Mouse (Mus musculus) brown adipose tissue, adult 24 weeks (tissue): ENCODE results near the gene Zfp488. TPM values are rescaled to one million over a fixed set of nuclear protein-coding genes. Genes with fewer than 3 reads are reported as not detected.

Experiments
- H3K27ac ChIP-seq: fragments of 200-500 bp; replicated peaks from 2 replicates; pipeline ENCODE4 v1.5.1; 2012; ENCODE audit warnings: low read depth, mild to moderate bottlenecking, low read length
- H3K4me1 ChIP-seq: fragments of 200-500 bp; 2 replicates; pipeline ENCODE4 v1.6.1; 2012; ENCODE audit warnings: low read length, mixed read lengths; ENCODE audit not compliant: control insufficient read depth, insufficient read depth, insufficient read length
- H3K4me3 ChIP-seq: fragments of 200-500 bp; 2 replicates; pipeline ENCODE4 v1.5.1; 2012; ENCODE audit warnings: low read depth, mild to moderate bottlenecking, low read length, moderate library complexity; ENCODE audit not compliant: insufficient read depth
- polyA plus RNA-seq: library from polyadenylated mRNA; stranded (reverse); fragments of >200 nt; gene quantifications from 2 replicates; pipeline ENCODE4 v1.2.4, GENCODE M21; 2012; ENCODE audit not compliant: missing spikeins, insufficient read depth, insufficient read length

Gene Zfp488
- polyA plus RNA-seq, 1 experiment = not detected

DNA sequence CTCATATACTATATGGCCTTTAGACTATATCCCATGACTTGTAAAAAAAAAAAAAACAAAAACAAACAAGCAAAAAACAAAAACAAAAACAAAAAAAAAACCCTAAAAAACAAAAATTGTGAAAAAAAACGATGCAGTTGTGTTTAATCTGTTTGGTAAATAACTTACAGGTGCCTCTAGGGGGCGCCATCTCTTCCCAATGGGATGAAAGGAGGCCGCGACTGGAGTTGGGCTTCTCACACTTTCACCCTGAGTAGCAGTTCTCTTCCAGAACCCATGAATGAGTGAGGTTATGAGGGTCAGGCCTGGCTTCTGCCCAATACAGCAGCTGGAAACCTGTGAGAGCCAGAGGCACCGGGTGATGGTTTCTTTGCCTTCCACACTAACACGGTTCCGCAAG is 12.9 kb downstream of the Zfp488 start:
- no peak overlapping the region for H3K27ac ChIP-seq
- H3K4me3 ChIP-seq = no peak overlapping the region
- H3K4me1 ChIP-seq = no peaks in the 10 kb centered on the region

DNA sequence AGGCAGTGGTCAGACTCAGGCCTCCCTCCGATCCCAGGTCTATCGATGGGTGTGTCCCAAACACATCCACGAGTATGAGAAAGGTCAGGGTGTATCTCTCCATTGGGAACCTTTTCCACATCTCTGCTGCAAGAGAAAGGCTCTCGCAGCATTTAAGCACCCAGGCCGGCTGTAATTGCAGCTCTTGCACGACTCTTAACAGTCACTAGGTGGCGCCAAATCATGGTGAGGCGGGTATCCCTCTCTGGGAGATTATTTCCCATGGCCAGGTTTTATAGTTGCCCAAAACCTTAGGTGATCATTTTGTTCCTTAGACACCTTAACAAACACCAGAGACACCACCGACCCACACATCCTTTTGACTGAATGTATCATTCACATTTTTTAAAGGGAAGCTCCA is 19.2 kb downstream of the Zfp488 start:
- H3K27ac ChIP-seq = no peak overlapping the region
- H3K4me1 ChIP-seq = no peaks in the 10 kb centered on the region
- no peak overlapping the region for H3K4me3 ChIP-seq

DNA sequence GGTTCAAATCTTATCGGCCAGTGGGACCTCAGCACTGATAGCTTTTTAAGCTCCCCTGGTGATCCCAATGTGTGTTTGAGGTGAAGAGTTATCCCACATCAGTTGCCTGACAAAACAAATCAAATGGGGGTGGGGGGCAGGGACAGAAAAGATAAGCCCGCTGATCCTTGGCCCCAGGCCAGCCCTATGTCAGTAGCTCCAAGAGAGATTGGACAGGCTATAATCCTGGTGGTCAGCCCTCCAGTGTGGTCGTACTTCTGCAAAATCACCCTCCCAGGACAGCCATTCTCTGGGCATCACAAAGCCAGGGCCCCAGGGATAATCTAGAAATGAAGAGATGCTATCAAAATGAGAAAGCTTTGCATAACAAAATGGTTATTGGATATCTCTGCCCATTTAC is 19.7 kb downstream of the Zfp488 start:
- H3K4me3 ChIP-seq = no peak overlapping the region
- H3K4me1 ChIP-seq = no peaks in the 10 kb centered on the region
- no peak overlapping the region for H3K27ac ChIP-seq

DNA sequence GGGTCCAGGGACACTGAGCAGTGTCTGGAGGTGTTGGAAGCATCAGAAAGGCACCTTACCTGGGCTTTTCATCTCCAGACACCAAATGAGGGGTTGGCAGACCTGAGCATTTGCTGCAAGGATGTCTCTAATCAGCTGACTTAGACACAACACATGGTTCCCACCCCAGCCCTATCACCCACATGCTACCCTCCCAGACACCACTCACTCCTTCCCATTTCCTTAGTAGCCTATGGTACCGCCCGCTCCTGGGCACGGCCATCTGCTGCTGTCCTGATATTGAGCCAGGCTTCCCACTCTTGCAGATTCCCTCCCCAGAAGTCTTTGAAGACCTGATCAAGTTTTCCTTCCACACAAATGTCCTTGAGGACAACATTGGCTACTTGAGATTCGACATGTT is 20.4 kb downstream of the Zfp488 start:
- Histone ChIP-seq H3K27ac (no peak overlapping the region), H3K4me1 (no peaks in the 10 kb centered on the region), H3K4me3 (no peak overlapping the region)

DNA sequence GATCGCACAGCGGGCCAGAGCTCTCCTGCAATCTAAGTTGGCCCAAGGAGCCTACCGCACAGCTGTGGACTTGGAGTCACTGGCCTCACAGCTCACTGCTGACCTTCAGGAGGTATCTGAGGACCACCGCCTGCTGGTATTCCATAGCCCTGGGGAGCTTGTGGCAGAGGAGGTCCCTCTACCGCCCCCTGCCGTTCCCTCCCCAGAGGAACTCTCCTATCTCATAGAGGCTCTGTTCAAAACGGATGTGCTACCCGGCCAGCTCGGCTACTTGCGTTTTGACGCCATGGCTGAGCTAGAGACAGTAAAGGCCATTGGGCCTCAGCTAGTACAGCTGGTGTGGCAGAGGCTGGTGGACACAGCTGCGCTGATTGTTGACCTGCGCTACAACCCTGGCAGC is 22.5 kb downstream of the Zfp488 start:
- no peaks in the 10 kb centered on the region for H3K4me1 ChIP-seq
- H3K4me3 ChIP-seq = no peak overlapping the region
- H3K27ac ChIP-seq = no peak overlapping the region

DNA sequence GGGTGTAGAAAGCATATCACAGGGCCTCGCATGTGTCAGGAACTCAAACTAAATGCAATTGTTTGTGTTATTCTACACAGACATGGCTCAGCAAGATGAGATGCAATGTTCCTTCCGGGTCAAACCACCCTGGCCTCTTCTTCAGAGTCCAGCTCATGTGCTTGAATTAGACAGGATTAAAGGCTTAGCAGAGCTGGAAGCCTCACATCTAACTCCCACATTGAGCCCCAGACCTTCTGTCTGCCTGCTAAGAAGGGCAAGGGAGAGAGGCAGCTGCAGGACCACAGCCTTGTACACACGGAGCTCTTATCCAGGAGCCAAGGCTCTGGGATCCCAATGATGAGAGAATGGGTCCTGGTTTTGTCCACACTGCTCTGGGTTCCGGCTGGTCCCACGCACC is 24.8 kb downstream of the Zfp488 start, which contains the start of gene Rbp3:
TSS of gene Rbp3 (plus strand) at position 243 of the 400 bp plus-strand sequence.
- Histone ChIP-seq H3K4me3 (no peak within 1 kb of the TSS), H3K27ac (no peak within 1 kb of the TSS), H3K4me1 (no peaks in the 10 kb centered on the region)

DNA sequence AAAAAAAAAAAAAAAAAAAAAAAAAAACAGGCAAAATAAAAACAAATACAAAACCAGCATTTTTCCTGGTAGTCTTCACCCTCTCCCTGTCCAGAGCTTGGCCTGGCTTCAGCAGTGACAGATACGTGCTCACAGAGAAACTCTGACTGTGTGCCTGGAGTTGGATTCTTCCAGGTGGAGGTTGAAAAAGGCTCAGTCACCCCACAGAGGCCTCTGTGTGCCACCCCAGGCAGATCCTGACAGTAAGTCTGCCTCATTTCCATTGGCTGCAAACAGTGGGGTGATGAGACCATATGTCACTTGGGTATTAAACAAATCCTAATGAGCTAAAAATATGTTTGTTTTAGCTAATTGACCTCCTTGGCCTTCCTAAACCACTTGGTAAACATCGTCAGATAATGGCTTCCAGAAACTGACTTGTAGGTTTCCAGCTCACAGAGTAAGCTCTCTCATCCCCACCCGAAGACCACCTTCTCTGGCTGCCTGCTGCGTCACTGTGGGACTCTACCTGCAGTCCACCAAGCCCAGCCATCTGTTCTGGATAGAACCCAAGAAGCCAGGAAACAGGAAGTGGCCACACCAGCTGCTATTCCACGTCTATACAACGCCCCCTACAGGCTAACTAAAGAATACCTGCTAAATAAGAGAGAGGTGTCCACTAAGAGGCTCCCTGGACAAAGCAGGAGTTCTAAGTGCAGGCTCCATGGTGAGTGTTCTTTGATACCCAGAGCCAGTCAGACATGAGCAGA is 26.2 kb downstream of the Zfp488 start:
- H3K4me3 ChIP-seq = no peak overlapping the region
- no peaks in the 10 kb centered on the region for H3K4me1 ChIP-seq
- H3K27ac ChIP-seq = no peak overlapping the region

DNA sequence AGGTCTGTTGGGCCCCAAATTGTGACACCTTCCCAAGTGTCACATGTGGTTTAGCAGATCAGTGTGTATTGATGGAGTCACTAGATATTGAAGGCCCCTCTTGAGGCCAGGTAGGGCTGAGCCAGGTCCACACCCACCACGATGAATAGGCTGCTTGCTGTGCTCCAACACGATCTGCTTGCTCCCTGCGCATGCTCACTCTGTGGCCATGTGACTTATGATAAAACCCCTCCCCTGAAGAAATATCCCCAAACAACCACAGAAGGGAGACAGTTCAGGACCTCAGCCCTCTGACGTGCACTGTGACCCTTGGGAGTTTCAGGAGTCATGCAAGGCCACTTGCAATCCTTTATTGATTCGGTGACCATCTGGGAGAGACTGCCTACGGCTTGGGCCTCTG is 32.4 kb downstream of the Zfp488 start:
- H3K4me3 ChIP-seq = no peak overlapping the region
- H3K27ac ChIP-seq = no peak overlapping the region
- no peaks in the 10 kb centered on the region for H3K4me1 ChIP-seq

DNA sequence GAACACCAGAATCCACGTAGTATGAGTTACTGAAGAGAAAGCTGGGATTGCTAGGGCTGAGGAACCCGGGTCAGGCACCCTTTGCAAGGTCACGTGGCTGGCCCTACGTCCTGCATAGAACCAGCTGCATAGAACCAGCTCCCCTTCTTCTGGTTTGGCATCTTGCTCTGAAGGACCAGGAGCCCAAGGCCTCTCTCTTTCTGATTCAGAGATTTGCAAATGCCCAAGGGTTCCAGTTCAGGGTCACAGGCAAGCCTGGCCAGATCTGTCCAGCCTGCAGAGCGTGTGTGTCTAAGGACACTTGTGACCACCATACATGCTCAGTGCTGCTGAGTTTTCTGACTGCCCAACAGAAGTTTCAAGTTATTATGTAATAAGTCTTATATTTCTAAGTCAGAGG is 36.3 kb downstream of the Zfp488 start:
- no peak overlapping the region for H3K4me3 ChIP-seq
- H3K27ac ChIP-seq = no peak overlapping the region
- no peaks in the 10 kb centered on the region for H3K4me1 ChIP-seq

DNA sequence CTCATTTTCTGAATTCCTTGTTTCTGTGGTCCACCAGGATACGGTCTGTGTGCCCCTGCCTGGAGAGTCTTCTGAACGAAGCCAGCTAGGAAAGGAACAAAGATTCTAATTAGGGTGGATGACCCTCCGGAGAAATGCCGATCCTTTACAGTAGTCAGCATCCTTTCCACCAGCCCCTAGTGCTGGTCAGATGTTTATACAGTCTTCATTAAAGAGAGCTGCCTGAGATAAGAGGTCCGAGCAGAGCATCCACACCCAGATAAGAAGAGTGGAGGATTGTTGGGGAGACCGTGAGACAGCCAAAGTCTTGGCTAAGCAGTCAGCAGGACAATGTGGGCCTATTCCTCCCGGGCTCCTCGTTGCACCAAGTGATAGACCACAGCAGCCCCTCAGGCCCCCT is 37.8 kb downstream of the Zfp488 start, which contains the start of gene Gdf2:
TSS of gene Gdf2 (plus strand) at position 301 of the 400 bp plus-strand sequence.
- H3K4me1 ChIP-seq = no peaks in the 10 kb centered on the region
- no peak within 1 kb of the TSS for H3K4me3 ChIP-seq
- H3K27ac ChIP-seq = no peak within 1 kb of the TSS

DNA sequence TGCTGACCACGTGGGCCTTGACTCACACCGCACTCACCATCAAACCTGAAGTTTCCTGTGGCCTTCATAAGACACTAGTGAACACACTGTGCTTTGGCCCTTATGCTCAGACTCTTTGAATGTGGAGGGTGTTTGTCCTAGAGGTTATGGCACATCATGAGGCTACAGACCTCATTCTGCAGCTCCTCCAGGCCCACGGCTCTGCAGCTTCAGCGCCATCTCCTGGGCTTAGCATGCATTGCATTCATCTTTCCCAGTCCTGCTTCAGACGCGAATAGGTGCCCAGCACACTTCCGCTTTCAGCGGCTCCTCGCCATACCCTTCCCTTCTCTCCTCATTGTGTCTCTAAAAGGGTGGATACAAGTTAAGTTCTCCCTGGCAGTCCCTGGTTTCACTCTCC is 39.4 kb downstream of the Zfp488 start:
- H3K27ac ChIP-seq = no peak overlapping the region
- no peak overlapping the region for H3K4me3 ChIP-seq
- H3K4me1 ChIP-seq = no peaks in the 10 kb centered on the region

DNA sequence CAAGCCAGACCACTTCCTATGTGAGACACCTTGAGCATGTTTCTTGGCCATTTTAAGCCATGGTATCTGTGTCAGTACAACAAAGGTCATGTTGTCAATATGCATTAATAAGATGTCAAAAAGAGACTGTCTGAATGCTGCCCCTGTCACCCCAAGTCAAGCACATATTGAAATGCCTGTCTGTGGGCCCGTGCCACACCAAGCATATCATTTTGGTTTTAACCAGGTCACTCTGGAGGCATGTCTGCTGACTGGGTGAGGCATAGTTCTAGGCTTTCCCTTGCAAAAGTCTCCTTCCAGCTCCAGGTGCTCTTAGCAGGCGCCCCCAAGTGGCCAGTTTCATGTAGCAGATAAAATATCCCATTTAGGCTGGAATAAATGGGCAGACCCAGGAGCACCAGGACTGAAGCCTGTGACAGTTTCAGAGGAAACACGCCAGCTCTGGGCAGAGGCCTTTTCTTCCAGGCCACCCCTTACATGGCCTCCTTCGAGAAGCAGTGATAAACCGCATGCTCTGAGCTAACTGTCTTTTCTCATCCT is 44.7 kb downstream of the Zfp488 start:
- Histone ChIP-seq H3K4me1 (no peaks in the 10 kb centered on the region), H3K27ac (no peak overlapping the region), H3K4me3 (no peak overlapping the region)

DNA sequence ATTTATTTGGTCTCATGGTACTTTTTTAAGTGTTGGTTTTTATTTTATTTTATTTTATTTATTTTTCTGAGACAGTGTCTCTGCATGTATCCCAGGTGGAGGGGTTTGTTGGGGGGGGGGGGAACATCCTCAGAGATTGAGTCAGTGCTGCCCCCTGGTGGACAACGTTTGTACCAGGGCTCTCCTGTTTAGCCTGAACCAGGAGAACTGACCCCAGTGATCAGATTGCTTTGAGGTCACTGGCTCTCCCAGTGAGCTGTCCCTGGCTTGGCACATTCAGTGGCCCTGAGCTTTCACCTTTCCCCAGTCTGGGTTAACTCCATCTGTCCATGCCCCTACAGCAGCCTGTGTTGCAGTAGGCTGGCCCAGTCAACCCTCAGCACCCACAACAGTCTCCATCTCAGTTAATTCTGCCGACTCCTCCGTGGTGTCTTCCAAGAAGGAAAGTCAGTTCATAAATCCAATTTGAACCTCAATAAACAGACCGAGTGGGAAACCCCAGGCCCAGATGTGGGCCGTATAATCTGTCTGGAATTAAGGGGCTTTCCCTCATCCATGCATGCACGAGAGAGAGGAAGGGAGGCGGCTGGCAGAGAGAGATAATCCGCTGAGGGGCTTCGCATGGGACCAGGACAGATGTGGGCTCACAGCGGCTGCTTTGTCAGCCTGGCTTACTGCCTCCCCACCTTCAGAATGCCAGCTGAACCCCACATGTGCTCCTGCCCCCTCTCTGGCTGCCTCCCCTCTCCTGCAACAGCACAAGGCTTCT is 45.4 kb downstream of the Zfp488 start:
- Histone ChIP-seq H3K4me1 (no peaks in the 10 kb centered on the region), H3K27ac (no peak overlapping the region), H3K4me3 (no peak overlapping the region)

DNA sequence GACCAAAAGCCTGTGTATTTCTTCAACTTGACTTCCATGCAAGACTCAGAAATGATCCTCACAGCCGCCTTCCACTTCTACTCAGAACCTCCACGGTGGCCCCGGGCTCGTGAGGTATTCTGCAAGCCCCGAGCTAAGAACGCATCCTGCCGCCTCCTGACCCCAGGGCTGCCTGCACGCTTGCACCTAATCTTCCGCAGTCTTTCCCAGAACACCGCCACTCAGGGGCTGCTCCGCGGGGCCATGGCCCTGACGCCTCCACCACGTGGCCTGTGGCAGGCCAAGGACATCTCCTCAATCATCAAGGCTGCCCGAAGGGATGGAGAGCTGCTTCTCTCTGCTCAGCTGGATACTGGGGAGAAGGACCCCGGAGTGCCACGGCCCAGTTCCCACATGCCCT is 46.7 kb downstream of the Zfp488 start:
- no peaks in the 10 kb centered on the region for H3K4me1 ChIP-seq
- H3K4me3 ChIP-seq = no peak overlapping the region
- no peak overlapping the region for H3K27ac ChIP-seq

DNA sequence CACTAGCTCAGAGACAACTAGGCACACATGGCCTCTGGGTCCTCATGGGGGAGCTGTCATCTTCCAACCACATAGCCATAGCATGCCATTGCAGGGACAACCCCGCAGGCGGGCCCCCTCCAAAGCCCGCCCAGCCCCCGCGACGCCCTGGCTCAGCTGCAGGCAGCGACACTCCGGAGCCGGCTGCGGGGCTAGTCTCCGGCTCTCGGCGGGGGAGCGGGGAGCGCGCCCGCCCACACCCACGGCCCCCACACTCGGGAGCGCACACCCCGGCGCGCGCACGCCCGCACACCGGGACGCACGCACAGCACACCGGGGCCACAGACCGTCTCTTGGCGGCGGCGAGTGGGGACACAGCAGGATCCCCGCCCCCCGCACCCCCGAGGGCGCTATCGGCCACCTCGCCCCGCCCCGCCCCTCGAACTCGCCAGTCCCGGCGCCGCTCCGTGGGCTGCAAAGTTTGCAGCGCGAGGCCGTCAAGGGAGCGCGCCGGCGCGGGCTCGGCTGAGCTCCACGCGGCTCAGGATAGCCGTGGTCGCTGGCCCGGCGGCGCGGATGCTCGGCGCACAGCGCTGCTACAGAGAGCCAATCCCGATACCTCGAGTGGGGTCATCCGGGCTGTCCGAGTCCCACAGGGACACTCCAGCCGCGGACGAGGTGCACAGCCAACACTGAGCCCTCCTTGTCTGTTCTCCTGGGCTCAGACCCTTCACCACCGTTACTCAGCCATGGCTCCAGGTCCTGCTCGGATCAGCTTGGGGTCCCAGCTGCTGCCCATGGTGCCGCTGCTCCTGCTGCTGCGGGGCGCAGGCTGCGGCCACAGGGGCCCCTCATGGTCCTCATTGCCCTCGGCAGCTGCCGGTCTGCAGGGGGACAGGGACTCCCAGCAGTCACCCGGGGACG is 55.1 kb downstream of the Zfp488 start, which contains the start of gene Gdf10:
TSS of gene Gdf10 (plus strand) at position 420 of the 903 bp plus-strand sequence.
- Histone ChIP-seq H3K4me1 (no peaks in the 10 kb centered on the region), H3K27ac (no peak within 1 kb of the TSS), H3K4me3 (peak within 1 kb of the TSS; percentile 46)
